In the genomic region with DNA sequence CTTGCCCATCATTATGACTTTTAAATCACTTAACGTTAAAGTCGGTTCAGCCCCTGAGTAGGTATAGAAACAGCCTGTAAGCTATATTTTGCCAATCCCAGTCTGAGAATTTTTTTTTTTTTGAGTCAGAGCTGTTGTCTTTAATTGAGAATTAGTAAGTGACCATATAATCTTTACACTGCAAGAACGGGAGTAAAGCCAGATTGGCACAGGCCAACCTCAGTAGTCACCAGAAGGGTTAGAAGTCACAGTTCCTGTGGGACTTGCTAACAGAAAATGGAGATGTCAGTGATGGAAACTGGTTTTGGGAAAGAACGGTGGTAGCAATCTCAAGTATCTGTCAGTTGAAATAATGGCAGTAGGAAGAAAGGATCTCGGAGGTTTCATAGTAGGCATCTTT, we compare ENCODE assay signal across 9 mouse cellular contexts. TPM values are rescaled to one million over a fixed set of nuclear protein-coding genes. Genes with fewer than 3 reads are reported as not detected.
DNase-seq lines count a peak whose midpoint lies in the region; ATAC-seq and TF ChIP-seq lines count a peak whose summit lies in the region.
"Had no signal": no experiment of that assay in that cellular context is flagged by ENCODE, and none has a peak within 500 bp of the region (broad histone marks: within the 10 kb centered on the region; RNA-seq: fewer than 3 reads in every experiment).

No protein-coding gene starts in this region.

- H3K27me3 ChIP-seq in heart, postnatal 0 days (ENCODE audit: control insufficient read depth, insufficient read depth, low read length), result no peaks in the 10 kb centered on the region
- H3K27me3 ChIP-seq in heart, embryonic 10.5 days (ENCODE audit: insufficient read depth, poor library complexity, severe bottlenecking), result no peaks in the 10 kb centered on the region
- no peaks in the 10 kb centered on the region for H3K27me3 ChIP-seq in liver, embryonic 15.5 days

- H3K4me1 ChIP-seq in heart, postnatal 0 days (ENCODE audit: control insufficient read depth, insufficient read depth), result peaks cover 22% of the 10 kb centered on the region
- peaks cover 21% of the 10 kb centered on the region for H3K4me1 ChIP-seq in heart, embryonic 10.5 days
- peaks cover 3% of the 10 kb centered on the region; the same call in 1 of the 2 replicates for H3K4me1 ChIP-seq in embryonic fibroblast, embryonic 13.5 days (ENCODE audit: control insufficient read depth, insufficient read depth, low read length)
- peaks cover 35% of the 10 kb centered on the region for H3K4me1 ChIP-seq in liver, embryonic 15.5 days (replicated peaks)

- TF ChIP-seq POLR2A in embryonic fibroblast, embryonic 13.5 days (IDR thresholded peaks at IDR 0.05; ENCODE audit: low read depth, low read length), result 0 out of 2 replicates have a peak, but pooled peaks have one; percentile 30

- no peak for TF ChIP-seq CTCF in heart, postnatal 0 days (IDR thresholded peaks at IDR 0.05; ENCODE audit: low read depth)
- no peak for TF ChIP-seq CTCF in embryonic fibroblast, embryonic 13.5 days (IDR thresholded peaks at IDR 0.05; ENCODE audit: borderline replicate concordance, insufficient read depth, low read length)

- H3K27ac ChIP-seq in heart, postnatal 0 days (ENCODE audit: low read depth), result no peak overlapping the region
- no peak overlapping the region for H3K27ac ChIP-seq in heart, embryonic 10.5 days
- H3K27ac ChIP-seq in embryonic fibroblast, embryonic 13.5 days (ENCODE audit: insufficient read depth, low read length), result no peak overlapping the region
- no peak overlapping the region for H3K27ac ChIP-seq in liver, embryonic 15.5 days (replicated peaks)

- WGBS in heart, postnatal 0 days, result 84% methylated on average over 5 of the region's 5 CpGs
- 83% methylated on average over 5 of the region's 5 CpGs for WGBS in heart, embryonic 10.5 days
- 80% methylated on average over 5 of the region's 5 CpGs for WGBS in liver, embryonic 15.5 days (ENCODE audit: insufficient replicate concordance)

- TF ChIP-seq EP300 in heart, postnatal 0 days (IDR thresholded peaks at IDR 0.05; ENCODE audit: low read depth), result no peak

- no peak overlapping the region for H3K9ac ChIP-seq in heart, postnatal 0 days (replicated peaks; ENCODE audit: low read depth, low read length)
- H3K9ac ChIP-seq in liver, embryonic 15.5 days, result peak overlapping the region; percentile 80; the same call in 1 of the 2 replicates

- DNase-seq in heart, postnatal 0 days (ENCODE audit: low spot score), result no peak
- DNase-seq in heart, embryonic 10.5 days (ENCODE audit: low spot score), result no peak
- peak; percentile 31 for DNase-seq in MN1 (ENCODE audit: low spot score)
- DNase-seq in adrenal gland, adult (ENCODE audit: inconsistent age in 2 of 2, low spot score in 1 of 2), result no peak
- no peak for DNase-seq in spleen, postnatal 14 days (ENCODE audit: low spot score in 2 of 2)
- DNase-seq: gastrocnemius, postnatal 36 days; spleen, adult 18-20 months had no signal

- no peaks in the 10 kb centered on the region for H3K36me3 ChIP-seq in heart, postnatal 0 days (replicated peaks; ENCODE audit: control insufficient read depth, insufficient read depth, low read length)
- H3K36me3 ChIP-seq in heart, embryonic 10.5 days, result no peaks in the 10 kb centered on the region
- H3K36me3 ChIP-seq in liver, embryonic 15.5 days (replicated peaks), result no peaks in the 10 kb centered on the region

- no peak for ATAC-seq in heart, postnatal 0 days (ENCODE audit: insufficient read depth, low read depth)
- ATAC-seq in liver, embryonic 15.5 days (ENCODE audit: insufficient read depth), result no peak

- H3K9me3 ChIP-seq in heart, postnatal 0 days (replicated peaks; ENCODE audit: control insufficient read depth, low read length), result no peaks in the 10 kb centered on the region
- H3K9me3 ChIP-seq in heart, embryonic 10.5 days, result no peaks in the 10 kb centered on the region
- no peaks in the 10 kb centered on the region for H3K9me3 ChIP-seq in liver, embryonic 15.5 days (replicated peaks)

- peak overlapping the region; percentile 97 for H3K4me2 ChIP-seq in heart, postnatal 0 days (ENCODE audit: low read depth, low read length)
- peak overlapping the region; percentile 99 for H3K4me2 ChIP-seq in liver, embryonic 15.5 days

- H3K4me3 ChIP-seq in heart, postnatal 0 days (ENCODE audit: low read depth, low read length), result no peak overlapping the region
- no peak overlapping the region; the same call in 1 of the 2 replicates for H3K4me3 ChIP-seq in heart, embryonic 10.5 days
- H3K4me3 ChIP-seq in embryonic fibroblast, embryonic 13.5 days (ENCODE audit: insufficient read depth, low read length), result peak overlapping the region; percentile 11; the same call in 1 of the 2 replicates
- H3K4me3 ChIP-seq in liver, embryonic 15.5 days (replicated peaks), result peak overlapping the region; percentile 97

RNA-seq across cellular contexts. Expression of a gene that starts 1.6 kb away (rescaled TPM):
- 18.4 and 34.1 TPM in 2 replicates for total RNA-seq in heart, postnatal 0 days (2014; rRNA removed; ENCODE audit: low replicate concordance)
- 29.5 and 32.1 TPM in 2 replicates for polyA plus RNA-seq in heart, postnatal 0 days (2015; fragmentation: Nextera tagmentation; extraction: Ambion mirVana)
- 40.1 and 44.4 TPM in 2 replicates for polyA plus RNA-seq in heart, embryonic 10.5 days (2016; fragmentation: Nextera tagmentation; extraction: Ambion mirVana)
- polyA plus RNA-seq in embryonic fibroblast, embryonic 13.5 days (2011; ENCODE audit: insufficient read length, low read depth, missing spikeins), result 91.4 and 93.5 TPM in 2 replicates
- 17.1 and 18.1 TPM in 2 replicates for polyA plus RNA-seq in liver, embryonic 15.5 days (2015; fragmentation: Nextera tagmentation; extraction: Ambion mirVana)

Comparison
In these comparisons a context has a peak if more than half of its experiments do, and no peak if none do; other contexts are left out.
1. H3K4me3 ChIP-seq: peak in embryonic fibroblast, embryonic 13.5 days (single experiment) and liver, embryonic 15.5 days (single experiment); none in heart, postnatal 0 days (single experiment) and heart, embryonic 10.5 days (single experiment).